Mouse (Mus musculus): ENCODE results near the gene Siglecg. TPM values are rescaled to one million over a fixed set of nuclear protein-coding genes. Genes with fewer than 3 reads are reported as not detected.
"Not testable (repeated sequence)": the region's sequence is repeated elsewhere in the genome, so short reads cannot be mapped to it uniquely, and the experiment has no call there.

Gene Siglecg
- polyA plus RNA-seq, 1 experiment from 2014 or later: 3.5 TPM

- DNase-seq (no peak), ATAC-seq (no peak)
- no peaks in the 10 kb centered on the region for H3K9me3 ChIP-seq (ENCODE audit: low read length)
- TF ChIP-seq CTCF (IDR thresholded peaks at IDR 0.05; ENCODE audit: low read depth) (no peak), EP300 (IDR thresholded peaks at IDR 0.05; ENCODE audit: low read depth) (no peak)
- WGBS (ENCODE audit: insufficient replicate concordance): 72% methylated on average over 2 of the region's 2 CpGs
- no peak overlapping the region for H3K27ac ChIP-seq (ENCODE audit: low read depth)
- H3K36me3 ChIP-seq (replicated peaks; ENCODE audit: insufficient read depth, low read length): no peaks in the 10 kb centered on the region
- no peak overlapping the region for H3K4me2 ChIP-seq (ENCODE audit: low read depth, low read length)
- H3K9ac ChIP-seq (replicated peaks): no peak overlapping the region
- no peaks in the 10 kb centered on the region for H3K4me1 ChIP-seq (ENCODE audit: insufficient read depth)
- H3K27me3 ChIP-seq (ENCODE audit: insufficient read depth, low read length): no peaks in the 10 kb centered on the region
- no peak overlapping the region for H3K4me3 ChIP-seq (ENCODE audit: low read depth, low read length)
Measured at GRCm38 (mm10) chr7:43399501-43399900, 8.5 kb upstream of the Siglecg start.

GRCm38 (mm10) chr7:43402718-43403117 lies 5.3 kb upstream of the Siglecg start:
- ATAC-seq (no peak), DNase-seq (no peak)
- Histone ChIP-seq H3K27me3 (ENCODE audit: insufficient read depth, low read length) (no peaks in the 10 kb centered on the region), H3K4me1 (ENCODE audit: insufficient read depth) (no peaks in the 10 kb centered on the region), H3K9me3 (ENCODE audit: low read length) (no peaks in the 10 kb centered on the region), H3K36me3 (replicated peaks; ENCODE audit: insufficient read depth, low read length) (no peaks in the 10 kb centered on the region), H3K4me3 (ENCODE audit: low read depth, low read length) (no peak overlapping the region), H3K4me2 (ENCODE audit: low read depth, low read length) (no peak overlapping the region), H3K27ac (ENCODE audit: low read depth) (no peak overlapping the region), H3K9ac (replicated peaks) (no peak overlapping the region)
- TF ChIP-seq CTCF (IDR thresholded peaks at IDR 0.05; ENCODE audit: low read depth) (no peak), EP300 (IDR thresholded peaks at IDR 0.05; ENCODE audit: low read depth) (no peak)
- 18% methylated on average over 2 of the region's 2 CpGs for WGBS (ENCODE audit: insufficient replicate concordance)

GRCm38 (mm10) chr7:43407573-43407972 lies 431 bp upstream of the Siglecg start:
- peak overlapping the region; percentile 55; the same call in 1 of the 2 replicates for H3K27ac ChIP-seq (ENCODE audit: low read depth)
- 55% methylated on average over 3 of the region's 3 CpGs for WGBS (ENCODE audit: insufficient replicate concordance)
- H3K9ac ChIP-seq (replicated peaks): no peak overlapping the region
- ATAC-seq (no peak), DNase-seq (no peak)
- TF ChIP-seq EP300 (IDR thresholded peaks at IDR 0.05; ENCODE audit: low read depth): no peak
- H3K9me3 ChIP-seq (ENCODE audit: low read length): no peaks in the 10 kb centered on the region
- no peak overlapping the region for H3K4me3 ChIP-seq (ENCODE audit: low read depth, low read length)
- no peaks in the 10 kb centered on the region for H3K27me3 ChIP-seq (ENCODE audit: insufficient read depth, low read length)
- no peaks in the 10 kb centered on the region for H3K4me1 ChIP-seq (ENCODE audit: insufficient read depth)
- no peaks in the 10 kb centered on the region for H3K36me3 ChIP-seq (replicated peaks; ENCODE audit: insufficient read depth, low read length)
- H3K4me2 ChIP-seq (ENCODE audit: low read depth, low read length): no peak overlapping the region

GRCm38 (mm10) chr7:43409084-43409483 lies 1.1 kb downstream of the Siglecg start:
- Histone ChIP-seq H3K4me2 (ENCODE audit: low read depth, low read length) (peak overlapping the region; percentile 47), H3K9me3 (ENCODE audit: low read length) (no peaks in the 10 kb centered on the region), H3K36me3 (replicated peaks; ENCODE audit: insufficient read depth, low read length) (no peaks in the 10 kb centered on the region), H3K27ac (ENCODE audit: low read depth) (0 out of 2 replicates have a peak overlapping the region, but pooled peaks have one; percentile 55), H3K4me3 (ENCODE audit: low read depth, low read length) (peak overlapping the region; percentile 24; the same call in 1 of the 2 replicates), H3K9ac (replicated peaks) (no peak overlapping the region), H3K4me1 (ENCODE audit: insufficient read depth) (no peaks in the 10 kb centered on the region), H3K27me3 (ENCODE audit: insufficient read depth, low read length) (no peaks in the 10 kb centered on the region)
- WGBS (ENCODE audit: insufficient replicate concordance): 74% methylated on average over 3 of the region's 3 CpGs
- no peak for ATAC-seq
- no peak for DNase-seq
- TF ChIP-seq EP300 (IDR thresholded peaks at IDR 0.05; ENCODE audit: low read depth) (no peak), CTCF (IDR thresholded peaks at IDR 0.05; ENCODE audit: low read depth) (no peak)

GRCm38 (mm10) chr7:43411724-43412123 lies 3.7 kb downstream of the Siglecg start:
- H3K4me2 ChIP-seq (ENCODE audit: low read depth, low read length); ATAC-seq; H3K9ac ChIP-seq (replicated peaks); H3K36me3 ChIP-seq (replicated peaks; ENCODE audit: insufficient read depth, low read length); H3K4me1 ChIP-seq (ENCODE audit: insufficient read depth); H3K4me3 ChIP-seq (ENCODE audit: low read depth, low read length); DNase-seq; H3K27me3 ChIP-seq (ENCODE audit: insufficient read depth, low read length); H3K9me3 ChIP-seq (ENCODE audit: low read length); H3K27ac ChIP-seq (ENCODE audit: low read depth): not testable (repeated sequence)
- 57% methylated on average over 4 of the region's 4 CpGs for WGBS (ENCODE audit: insufficient replicate concordance)

GRCm38 (mm10) chr7:43417298-43417697 lies 9.3 kb downstream of the Siglecg start:
- DNase-seq: no peak
- no peak for ATAC-seq
- no peak overlapping the region for H3K27ac ChIP-seq (ENCODE audit: low read depth)
- TF ChIP-seq CTCF (IDR thresholded peaks at IDR 0.05; ENCODE audit: low read depth) (peak; percentile 29; the same call in 1 of the 2 replicates), EP300 (IDR thresholded peaks at IDR 0.05; ENCODE audit: low read depth) (no peak)
- no peak overlapping the region for H3K9ac ChIP-seq (replicated peaks)
- H3K9me3 ChIP-seq (ENCODE audit: low read length): no peaks in the 10 kb centered on the region
- no peak overlapping the region for H3K4me3 ChIP-seq (ENCODE audit: low read depth, low read length)
- WGBS (ENCODE audit: insufficient replicate concordance): 81% methylated on average over 10 of the region's 10 CpGs
- no peak overlapping the region for H3K4me2 ChIP-seq (ENCODE audit: low read depth, low read length)
- no peaks in the 10 kb centered on the region for H3K4me1 ChIP-seq (ENCODE audit: insufficient read depth)
- no peaks in the 10 kb centered on the region for H3K27me3 ChIP-seq (ENCODE audit: insufficient read depth, low read length)
- no peaks in the 10 kb centered on the region for H3K36me3 ChIP-seq (replicated peaks; ENCODE audit: insufficient read depth, low read length)
